Mouse (Mus musculus) MEL (cell line): ENCODE measurements around the gene Aadac. TPM values are rescaled to one million over a fixed set of nuclear protein-coding genes. Genes with fewer than 3 reads are reported as not detected.

ENCODE experiments used
- DNase-seq: peaks from one replicate; pipeline ENCODE4 v3.0.0; 2011; ENCODE audit warnings: low read depth, low spot score
- H3K27ac ChIP-seq: 2 replicates; pipeline ENCODE4 v1.5.1; 2012; ENCODE audit warnings: low read depth, mild to moderate bottlenecking, control low read depth, low read length, moderate library complexity; ENCODE audit not compliant: control insufficient read depth
- H3K27me3 ChIP-seq, 2 experiments: fragments of 150-350 bp in 1 of 2; sonication (generic) in 1 of 2; 2 replicates each; pipeline ENCODE4 v1.6.1; 2012; ENCODE audit warnings: low read length in 2 of 2, mild to moderate bottlenecking in 2 of 2, improper control_type of control experiment in 1 of 2, moderate library complexity in 1 of 2; ENCODE audit not compliant: insufficient read depth in 2 of 2, control insufficient read depth in 1 of 2
- H3K36me3 ChIP-seq, 2 experiments: 2 replicates each; pipeline ENCODE4 v1.6.1; 2012 to 2014; ENCODE audit warnings: low read length in 2 of 2, improper control_type of control experiment in 1 of 2, inconsistent platforms in 1 of 2, mild to moderate bottlenecking in 1 of 2; ENCODE audit not compliant: insufficient read depth in 2 of 2, control insufficient read depth in 1 of 2
- H3K4me1 ChIP-seq, 2 experiments: fragments of 150-350 bp in 1 of 2; sonication (generic) in 1 of 2; 2 replicates each; pipeline ENCODE4 v1.6.1; 2012; ENCODE audit warnings: low read length in 2 of 2, improper control_type of control experiment in 1 of 2, mild to moderate bottlenecking in 1 of 2; ENCODE audit not compliant: insufficient read depth in 2 of 2, control insufficient read depth in 1 of 2
- H3K4me3 ChIP-seq, 2 experiments: fragments of 150-350 bp in 1 of 2; sonication (generic) in 1 of 2; 2 replicates each; pipeline ENCODE4 v1.5.1; 2012; ENCODE audit warnings: low read depth in 2 of 2, low read length in 2 of 2, mild to moderate bottlenecking in 2 of 2, moderate library complexity in 2 of 2, control low read depth in 1 of 2, improper control_type of control experiment in 1 of 2; ENCODE audit not compliant: control insufficient read depth in 1 of 2, insufficient read depth in 1 of 2
- H3K79me2 ChIP-seq: 2 replicates; pipeline ENCODE4 v1.6.1; 2012; ENCODE audit warnings: mild to moderate bottlenecking, low read length, moderate library complexity; ENCODE audit not compliant: control insufficient read depth, poor library complexity, insufficient read depth
- H3K9ac ChIP-seq: 2 replicates; pipeline ENCODE4 v1.6.1; 2012; ENCODE audit warnings: low read depth, mild to moderate bottlenecking, control low read depth, low read length, moderate library complexity; ENCODE audit not compliant: control insufficient read depth, poor library complexity, severe bottlenecking
- H3K9me3 ChIP-seq: fragments of 150-350 bp; sonication (generic); replicated peaks from 2 replicates; pipeline ENCODE4 v1.6.1; 2012; ENCODE audit warnings: mild to moderate bottlenecking, low read length, improper control_type of control experiment, moderate library complexity; ENCODE audit not compliant: insufficient read depth
- BHLHE40 ChIP-seq: IDR thresholded peaks from 2 replicates; pipeline ENCODE4 v1.6.1; 2012; ENCODE audit warnings: low read depth, mild to moderate bottlenecking, inconsistent platforms, low read length, improper control_type of control experiment, borderline replicate concordance
- CTCF ChIP-seq, 3 experiments: IDR thresholded peaks in 2 of 3; conservative IDR thresholded peaks in 1 of 3; 2 replicates each; pipeline ENCODE4 v1.5.1; 2011 to 2012; ENCODE audit warnings: low read length in 3 of 3, low read depth in 2 of 3, mild to moderate bottlenecking in 2 of 3, improper control_type of control experiment in 1 of 3, inconsistent platforms in 1 of 3, mixed read lengths in 1 of 3, moderate library complexity in 1 of 3; ENCODE audit not compliant: control insufficient read depth in 1 of 3, insufficient read depth in 1 of 3, poor library complexity in 1 of 3, severe bottlenecking in 1 of 3
- EP300 ChIP-seq, 2 experiments: IDR thresholded peaks; 2 replicates each; pipeline ENCODE4 v1.6.1; 2011; ENCODE audit warnings: improper control_type of control experiment in 2 of 2, low read length in 2 of 2, low read depth in 1 of 2, mild to moderate bottlenecking in 1 of 2
- KAT2A ChIP-seq: conservative IDR thresholded peaks from 2 replicates; pipeline ENCODE4 v1.6.1; 2012; ENCODE audit warnings: low read depth, low read length, improper control_type of control experiment, inconsistent platforms
- MAFK ChIP-seq: IDR thresholded peaks from 2 replicates; pipeline ENCODE4 v1.6.1; 2011; ENCODE audit warnings: low read depth, mild to moderate bottlenecking, low read length, improper control_type of control experiment, borderline replicate concordance
- MAX ChIP-seq: IDR thresholded peaks from 2 replicates; pipeline ENCODE4 v1.6.1; 2011; ENCODE audit warnings: low read length, improper control_type of control experiment
- MEF2A ChIP-seq: IDR thresholded peaks from 2 replicates; pipeline ENCODE4 v1.6.1; 2014; ENCODE audit warnings: low read depth, mild to moderate bottlenecking, inconsistent platforms, low read length, improper control_type of control experiment; ENCODE audit not compliant: poor library complexity, insufficient replicate concordance, severe bottlenecking; ENCODE audit errors: extremely low read depth
- MXI1 ChIP-seq: IDR thresholded peaks from 2 replicates; pipeline ENCODE4 v1.6.1; 2011; ENCODE audit warnings: mild to moderate bottlenecking, low read depth, low read length, improper control_type of control experiment
- MYC ChIP-seq: IDR thresholded peaks from 2 replicates; pipeline ENCODE4 v1.6.1; 2011; ENCODE audit warnings: low read depth, mild to moderate bottlenecking, low read length, improper control_type of control experiment, moderate library complexity
- NELFE ChIP-seq: IDR thresholded peaks from 2 replicates; pipeline ENCODE4 v1.6.1; 2011; ENCODE audit warnings: low read depth, low read length, improper control_type of control experiment
- NRF1 ChIP-seq: IDR thresholded peaks from 2 replicates; pipeline ENCODE4 v1.6.1; 2014; ENCODE audit warnings: low read depth, mild to moderate bottlenecking, inconsistent platforms, low read length, improper control_type of control experiment, moderate library complexity; ENCODE audit not compliant: poor library complexity, insufficient read depth, severe bottlenecking
- POLR2A ChIP-seq, 2 experiments: IDR thresholded peaks; 2 replicates each; pipeline ENCODE4 v1.6.1; 2011 to 2012; ENCODE audit warnings: low read length in 2 of 2, mild to moderate bottlenecking in 2 of 2, control low read depth in 1 of 2, improper control_type of control experiment in 1 of 2, low read depth in 1 of 2, moderate library complexity in 1 of 2; ENCODE audit not compliant: control insufficient read depth in 1 of 2, insufficient read depth in 1 of 2, poor library complexity in 1 of 2
- RAD21 ChIP-seq: IDR thresholded peaks from 2 replicates; pipeline ENCODE4 v1.6.1; 2011; ENCODE audit warnings: mild to moderate bottlenecking, low read depth, low read length, improper control_type of control experiment
- TAL1 ChIP-seq: IDR thresholded peaks from 2 replicates; pipeline ENCODE4 v1.6.1; 2012; ENCODE audit warnings: mild to moderate bottlenecking, inconsistent platforms, low read length, moderate library complexity, mixed read lengths
- TCF12 ChIP-seq: IDR thresholded peaks from 2 replicates; pipeline ENCODE4 v1.6.1; 2014; ENCODE audit warnings: low read depth, mild to moderate bottlenecking, inconsistent platforms, low read length, improper control_type of control experiment, moderate library complexity
- ZMIZ1 ChIP-seq: IDR thresholded peaks from 2 replicates; pipeline ENCODE4 v1.6.1; 2012; ENCODE audit warnings: low read depth, mild to moderate bottlenecking, inconsistent platforms, low read length, improper control_type of control experiment, moderate library complexity
- polyA plus RNA-seq, 2 experiments: library from polyadenylated mRNA; stranded (reverse) in 1 of 2; unstranded in 1 of 2; fragments of >175 nt in 1 of 2; fragments of >200 nt in 1 of 2; gene quantifications; 2 replicates each; pipeline versions ENCODE4 v1.2.1 to v1.2.4; 2012; ENCODE audit warnings: low replicate concordance in 2 of 2, low read depth in 1 of 2; ENCODE audit not compliant: insufficient read length in 2 of 2, insufficient read depth in 1 of 2, missing spikeins in 1 of 2
- total RNA-seq: library from RNA; depleted of rRNA; stranded (reverse); fragments of 300-350 nt; gene quantifications from 2 replicates; pipeline ENCODE4 v1.2.3, GENCODE M21; 2012

Aadac gene
- total and polyA plus RNA-seq, 3 experiments = not detected

- Histone ChIP-seq H3K79me2 (no peaks in the 10 kb centered on the region), H3K4me1 (no peaks in the 10 kb centered on the region), H3K4me3 (no peak within 1 kb of the TSS), H3K27ac (no peak within 1 kb of the TSS), H3K9ac (no peak within 1 kb of the TSS), H3K36me3 (no peaks in the 10 kb centered on the region), H3K27me3 (peaks cover 0 to under 1% of the 10 kb centered on the region in 2 experiments; a peak in 1 of 4 replicates), H3K9me3 (no peaks in the 10 kb centered on the region)
- DNase-seq = no peak
- TF ChIP-seq MXI1 (no peak), RAD21 (no peak), CTCF (IDR thresholded peaks at IDR 0.05 in 2 of 3, conservative IDR thresholded peaks at IDR 0.05 in 1 of 3; ENCODE audit: control insufficient read depth in 1 of 3, insufficient read depth in 1 of 3, low read depth in 2 of 3, low read length in 3 of 3, poor library complexity in 1 of 3, severe bottlenecking in 1 of 3) (no peak), BHLHE40 (no peak), MAX (no peak), ZMIZ1 (no peak), POLR2A (IDR thresholded peaks at IDR 0.05; ENCODE audit: control insufficient read depth in 1 of 2, insufficient read depth in 1 of 2, low read depth in 1 of 2, low read length in 2 of 2, poor library complexity in 1 of 2) (no peak), MYC (no peak), TAL1 (no peak), KAT2A (no peak), MAFK (no peak), TCF12 (no peak)
These were observed 19.1 kb upstream of the Aadac start, which contains the start of gene Aadacl2 for GRCm38 (mm10) chr3:60006443-60006842. Aadacl2 (plus strand) TSS chr3:60006743.

DNA sequence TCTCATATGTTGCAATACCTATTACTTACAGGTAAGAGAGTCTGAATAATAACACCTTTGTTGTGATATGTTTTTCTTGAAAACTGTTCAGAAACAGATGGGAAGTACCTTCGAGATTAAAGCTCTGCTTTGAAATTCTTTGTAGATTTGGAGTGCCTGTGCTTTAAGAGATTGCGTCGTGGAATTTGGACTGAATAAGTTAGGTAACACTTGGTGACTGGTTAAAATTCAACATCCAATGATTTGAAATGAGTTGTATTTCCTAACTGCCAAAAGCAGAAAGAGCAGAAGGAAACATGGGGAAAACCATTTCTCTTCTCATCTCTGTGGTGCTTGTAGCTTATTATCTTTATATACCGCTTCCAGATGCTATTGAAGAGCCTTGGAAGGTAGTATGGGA lies 6.0 kb downstream of the Aadac start:
- peaks cover 0 to 1% of the 10 kb centered on the region in 2 experiments; a peak in 1 of 4 replicates for H3K27me3 ChIP-seq
- DNase-seq = no peak
- H3K79me2 ChIP-seq = no peaks in the 10 kb centered on the region
- H3K9me3 ChIP-seq = no peaks in the 10 kb centered on the region
- no peaks in the 10 kb centered on the region for H3K4me1 ChIP-seq
- no peak overlapping the region for H3K27ac ChIP-seq
- H3K9ac ChIP-seq = no peak overlapping the region
- no peaks in the 10 kb centered on the region for H3K36me3 ChIP-seq
- no peak for TF ChIP-seq NRF1
- no peak overlapping the region for H3K4me3 ChIP-seq

DNA sequence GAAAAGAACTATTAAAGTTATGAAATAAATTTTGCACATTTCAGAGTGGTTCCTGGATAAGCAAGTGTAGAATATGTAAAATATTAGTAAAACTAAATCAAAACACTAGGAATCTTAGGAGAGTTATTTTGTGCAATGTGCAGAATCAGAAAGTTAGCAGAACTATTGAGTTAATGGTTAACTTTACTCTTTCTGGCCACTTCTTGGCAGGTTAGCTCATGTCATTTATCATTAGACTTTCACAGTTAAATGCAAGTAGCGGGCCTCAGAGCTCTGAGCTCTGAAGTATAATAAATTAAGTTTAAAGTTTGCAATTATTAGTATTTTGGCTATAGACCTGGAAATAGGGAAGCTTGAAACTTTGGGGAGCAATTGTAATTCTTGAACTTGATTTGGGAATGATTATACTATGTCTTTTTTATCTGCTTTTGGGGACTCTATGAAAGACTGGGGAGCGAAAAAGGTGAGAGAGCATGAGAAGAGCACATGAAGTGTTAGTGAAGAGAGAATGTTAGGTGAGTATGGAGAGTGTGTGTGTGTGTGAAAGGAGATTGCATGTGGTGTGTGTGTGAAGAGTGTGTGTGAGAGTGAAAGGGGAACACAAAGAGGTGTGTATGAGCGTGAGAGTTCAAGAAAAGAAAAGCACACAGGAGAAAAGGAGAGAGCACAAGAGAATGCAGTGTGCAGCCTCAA lies 20.9 kb downstream of the Aadac start:
- no peak for DNase-seq
- Histone ChIP-seq H3K9ac (no peak overlapping the region), H3K4me3 (no peak overlapping the region), H3K4me1 (no peaks in the 10 kb centered on the region), H3K36me3 (no peaks in the 10 kb centered on the region), H3K79me2 (no peaks in the 10 kb centered on the region), H3K9me3 (no peaks in the 10 kb centered on the region), H3K27ac (no peak overlapping the region), H3K27me3 (peaks cover 0 to 4% of the 10 kb centered on the region in 2 experiments; a peak in 2 of 4 replicates)
- TF ChIP-seq MEF2A = no peak
- TF ChIP-seq NELFE = no peak
- no peak for TF ChIP-seq EP300 (IDR thresholded peaks at IDR 0.05; ENCODE audit: low read depth in 1 of 2, low read length in 2 of 2)
- TF ChIP-seq RAD21 = no peak
